Mouse (Mus musculus) lung, embryonic 14.5 days (tissue): ENCODE data around the gene Fads6. TPM values are rescaled to one million over a fixed set of nuclear protein-coding genes. Genes with fewer than 3 reads are reported as not detected.

ENCODE experiments used
- ATAC-seq: fragments of 200-750 bp; cut with Nextera tagmentation; 2 replicates; pipeline ENCODE4 v1.8.0; 2017; ENCODE audit warnings: mild to moderate bottlenecking, moderate TSS enrichment, moderate library complexity; ENCODE audit not compliant: insufficient read depth
- DNase-seq: peaks from one replicate; pipeline ENCODE4 v3.0.0-alpha.2; 2015
- H3K27ac ChIP-seq: fragments of 300-500 bp; sonication (generic); 2 replicates; pipeline ENCODE4 v1.5.1; 2014; ENCODE audit warnings: low read depth, mild to moderate bottlenecking, moderate library complexity
- H3K27me3 ChIP-seq: fragments of 300-500 bp; sonication (generic); 2 replicates; pipeline ENCODE4 v1.6.1; 2014; ENCODE audit warnings: low read length, control low read depth; ENCODE audit not compliant: insufficient read depth
- H3K36me3 ChIP-seq: fragments of 300-500 bp; sonication (generic); 2 replicates; pipeline ENCODE4 v1.6.1; 2014; ENCODE audit warnings: control low read depth; ENCODE audit not compliant: insufficient read depth
- H3K4me1 ChIP-seq: fragments of 300-500 bp; sonication (generic); 2 replicates; pipeline ENCODE4 v1.6.1; 2014; ENCODE audit warnings: antibody characterized with exemption, control low read depth; ENCODE audit not compliant: insufficient read depth
- H3K4me2 ChIP-seq: fragments of 300-500 bp; sonication (generic); 2 replicates; pipeline ENCODE4 v1.6.1; 2014; ENCODE audit warnings: mild to moderate bottlenecking
- H3K4me3 ChIP-seq: fragments of 300-500 bp; sonication (generic); 2 replicates; pipeline ENCODE4 v1.5.1; 2014; ENCODE audit warnings: low read depth, low read length
- H3K9ac ChIP-seq: fragments of 300-500 bp; sonication (generic); 2 replicates; pipeline ENCODE4 v1.6.1; 2014
- H3K9me3 ChIP-seq: fragments of 300-500 bp; sonication (generic); 2 replicates; pipeline ENCODE4 v1.6.1; 2016; ENCODE audit warnings: low read depth, low read length, control low read depth
- CTCF ChIP-seq: IDR thresholded peaks from 2 replicates; pipeline ENCODE4 v1.5.1; 2016; ENCODE audit warnings: antibody characterized with exemption, low read depth
- WGBS: fragments of 180-500 bp; shearing (Covaris S2); extraction: QIAGEN DNeasy Blood & Tissue Kit; methylation state at CpG from one replicate; pipeline ENCODE4 v1.1.7; 2014; 5-methylcytosine and 5-hydroxymethylcytosine counted together
- polyA plus RNA-seq: library from polyadenylated mRNA; unstranded; fragments of >200 nt; fragmentation: Nextera tagmentation; extraction: Ambion mirVana; gene quantifications from 2 replicates; pipeline ENCODE4 v1.2.1, GENCODE M21; 2014

Fads6 gene
- polyA plus RNA-seq, 1 experiment from 2014 or later: 0.14 TPM

DNA sequence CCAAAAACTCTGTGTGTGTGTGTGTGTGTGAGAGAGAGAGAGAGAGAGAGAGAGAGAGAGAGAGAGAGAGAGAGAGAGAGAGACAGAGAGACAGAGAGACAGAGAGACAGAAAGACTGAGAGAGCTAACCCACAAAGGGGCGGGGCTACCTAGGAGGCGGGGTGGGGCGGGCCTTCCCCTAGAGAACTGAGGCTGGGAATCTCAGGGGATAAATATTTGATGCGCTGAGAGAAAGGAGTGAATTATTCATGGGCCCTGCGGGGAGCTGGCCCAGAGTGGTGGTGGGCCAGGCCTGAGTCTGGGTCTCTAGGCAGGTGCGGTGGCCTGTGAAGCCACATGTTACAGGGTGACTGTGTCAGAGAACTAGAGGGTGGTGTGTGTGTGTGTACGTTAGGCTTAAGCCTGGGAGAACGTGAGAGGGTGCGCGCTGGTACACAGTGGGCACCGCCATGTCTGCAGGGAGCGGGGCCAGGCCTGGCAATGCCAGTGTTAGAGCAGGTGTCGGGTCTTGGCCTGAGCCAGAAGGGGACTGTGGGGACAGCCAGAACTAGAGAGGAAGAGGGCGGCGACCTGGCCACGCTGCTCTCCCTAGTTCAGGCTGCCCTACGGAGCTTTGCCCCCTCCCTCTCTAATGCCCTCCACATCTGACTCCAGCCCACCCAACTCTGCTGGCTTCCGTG is 22.4 kb upstream of the Fads6 start:
- ATAC-seq (no peak), DNase-seq (no peak)
- no peak for TF ChIP-seq CTCF
- Histone ChIP-seq H3K9me3 (no peaks in the 10 kb centered on the region), H3K27ac (no peak overlapping the region), H3K4me2 (no peak overlapping the region), H3K4me3 (no peak overlapping the region), H3K27me3 (peaks cover 100% of the 10 kb centered on the region), H3K4me1 (no peaks in the 10 kb centered on the region), H3K9ac (no peak overlapping the region), H3K36me3 (no peaks in the 10 kb centered on the region)
- WGBS: 7% methylated on average over 18 of the region's 18 CpGs

DNA sequence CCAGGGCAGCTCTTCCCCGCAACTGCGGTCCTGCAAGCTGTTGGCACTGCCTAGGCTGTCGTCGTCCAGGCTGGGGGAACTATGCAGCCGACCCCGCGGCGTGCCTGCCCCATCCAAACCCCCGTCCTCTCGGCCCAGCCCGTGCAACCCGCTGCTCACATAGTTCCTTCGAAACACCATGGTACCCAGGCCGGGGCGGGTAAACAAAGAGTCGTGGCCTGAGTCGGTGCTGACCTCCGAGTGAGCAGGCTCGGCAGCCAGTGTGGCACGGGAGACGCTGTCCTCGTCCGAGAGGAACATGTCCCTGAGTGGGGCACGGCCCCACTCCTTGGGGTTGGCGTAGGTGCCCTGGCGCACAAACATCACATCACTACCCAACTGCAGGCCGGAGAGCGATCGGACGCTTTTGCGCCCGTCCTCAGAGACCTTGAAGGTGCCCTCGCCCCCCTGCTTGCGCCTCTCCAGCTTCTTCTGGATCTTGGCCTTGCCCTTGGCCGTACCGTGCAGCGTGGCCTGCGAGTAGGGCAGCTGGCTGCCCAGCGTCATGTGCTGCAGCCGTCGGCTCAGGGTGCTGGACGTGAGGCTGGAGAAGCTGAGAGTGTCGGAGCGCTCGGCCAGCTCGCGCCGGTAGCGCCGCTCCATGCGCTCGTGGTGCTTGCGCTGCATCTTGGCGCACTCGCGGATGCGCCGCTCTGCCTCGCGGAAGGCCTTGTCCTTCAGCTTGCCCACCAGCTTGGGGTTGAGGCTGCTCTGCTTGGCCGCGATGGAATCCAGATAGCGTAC is 21.0 kb upstream of the Fads6 start:
- Histone ChIP-seq H3K27me3 (peaks cover 92% of the 10 kb centered on the region), H3K9me3 (no peaks in the 10 kb centered on the region), H3K27ac (no peak overlapping the region), H3K4me3 (no peak overlapping the region), H3K36me3 (no peaks in the 10 kb centered on the region), H3K4me1 (no peaks in the 10 kb centered on the region), H3K4me2 (no peak overlapping the region), H3K9ac (no peak overlapping the region; the same call in 1 of the 2 replicates)
- WGBS: 5% methylated on average over 63 of the region's 63 CpGs
- no peak for TF ChIP-seq CTCF
- ATAC-seq (no peak), DNase-seq (peak; percentile 19)

DNA sequence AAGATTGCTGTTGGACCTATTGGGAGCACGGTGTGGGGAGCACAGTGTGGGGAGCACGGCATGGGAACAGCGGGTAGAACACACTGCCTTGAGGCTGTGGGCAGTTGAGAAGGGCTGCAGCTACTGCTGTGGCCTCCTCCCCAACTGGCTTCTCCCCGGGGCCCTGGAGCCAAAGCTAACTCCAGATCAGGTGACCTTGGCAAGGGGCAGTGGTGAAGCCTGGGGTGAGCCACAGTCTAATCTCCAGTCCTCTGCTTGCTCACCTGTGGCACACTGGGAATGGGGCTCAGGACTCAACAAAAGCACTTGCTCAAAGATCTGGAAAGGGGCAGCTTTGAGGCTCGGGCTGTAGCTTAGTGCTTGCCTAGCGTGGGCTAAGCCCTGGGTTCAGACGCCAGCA is 19.7 kb upstream of the Fads6 start:
- Histone ChIP-seq H3K4me1 (no peaks in the 10 kb centered on the region), H3K4me3 (no peak overlapping the region), H3K4me2 (no peak overlapping the region), H3K27ac (no peak overlapping the region), H3K9me3 (no peaks in the 10 kb centered on the region), H3K36me3 (no peaks in the 10 kb centered on the region), H3K9ac (no peak overlapping the region), H3K27me3 (peaks cover 80% of the 10 kb centered on the region)
- no peak for TF ChIP-seq CTCF
- DNase-seq (no peak), ATAC-seq (no peak)
- WGBS: 62% methylated on average over 7 of the region's 7 CpGs

DNA sequence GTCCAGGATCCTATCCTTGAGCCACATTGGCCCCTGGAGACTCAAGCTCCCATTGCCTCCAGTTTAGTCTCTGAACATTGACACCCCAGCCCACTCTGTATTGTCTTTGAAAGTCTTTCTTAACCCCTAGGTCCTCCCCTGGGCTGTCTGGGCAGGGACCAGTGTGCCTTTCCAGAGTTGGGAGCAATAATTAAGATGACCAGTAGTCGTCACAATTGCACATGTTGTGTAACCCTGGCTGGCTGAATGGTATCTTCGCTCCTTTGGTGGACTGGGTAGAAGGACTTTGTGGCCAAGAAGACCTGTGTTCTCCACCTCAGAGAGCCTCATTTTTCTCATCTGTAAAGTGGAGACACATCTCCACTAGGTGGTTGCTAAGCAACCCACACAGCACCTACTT is 16.8 kb upstream of the Fads6 start:
- Histone ChIP-seq H3K4me3 (no peak overlapping the region), H3K9me3 (no peaks in the 10 kb centered on the region), H3K27ac (no peak overlapping the region), H3K4me2 (no peak overlapping the region), H3K27me3 (peaks cover 50% of the 10 kb centered on the region), H3K9ac (no peak overlapping the region), H3K4me1 (no peaks in the 10 kb centered on the region), H3K36me3 (no peaks in the 10 kb centered on the region)
- DNase-seq: peak; percentile 47
- peak; percentile 54 for TF ChIP-seq CTCF
- no peak for ATAC-seq
- 35% methylated on average over 2 of the region's 2 CpGs for WGBS

DNA sequence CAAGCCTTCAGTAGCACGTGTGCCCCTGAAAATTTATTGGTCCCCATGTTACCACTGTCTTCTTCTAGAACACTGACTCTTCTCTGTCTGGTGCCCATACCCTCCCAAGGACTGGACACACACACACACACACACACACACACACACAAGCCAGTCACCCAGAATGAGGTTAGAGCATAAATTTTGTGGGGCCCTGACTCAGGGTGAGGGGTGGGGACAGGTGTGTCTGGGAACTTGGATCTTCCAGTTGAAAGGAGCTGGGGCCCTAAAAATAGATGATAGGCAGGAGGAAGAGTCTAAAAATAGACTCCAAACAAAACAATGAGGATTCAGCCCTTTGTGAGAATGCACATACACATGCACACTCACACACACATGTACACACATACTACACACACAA is 11.3 kb upstream of the Fads6 start:
- no peak for ATAC-seq
- H3K9me3 ChIP-seq: no peaks in the 10 kb centered on the region
- H3K4me2 ChIP-seq: no peak overlapping the region
- no peak overlapping the region for H3K9ac ChIP-seq
- H3K27me3 ChIP-seq: no peaks in the 10 kb centered on the region
- no peaks in the 10 kb centered on the region for H3K4me1 ChIP-seq
- no peaks in the 10 kb centered on the region for H3K36me3 ChIP-seq
- TF ChIP-seq CTCF: no peak
- H3K4me3 ChIP-seq: no peak overlapping the region
- DNase-seq: no peak
- no peak overlapping the region for H3K27ac ChIP-seq
- WGBS: 53% methylated on average over 1 of the region's 1 CpGs

DNA sequence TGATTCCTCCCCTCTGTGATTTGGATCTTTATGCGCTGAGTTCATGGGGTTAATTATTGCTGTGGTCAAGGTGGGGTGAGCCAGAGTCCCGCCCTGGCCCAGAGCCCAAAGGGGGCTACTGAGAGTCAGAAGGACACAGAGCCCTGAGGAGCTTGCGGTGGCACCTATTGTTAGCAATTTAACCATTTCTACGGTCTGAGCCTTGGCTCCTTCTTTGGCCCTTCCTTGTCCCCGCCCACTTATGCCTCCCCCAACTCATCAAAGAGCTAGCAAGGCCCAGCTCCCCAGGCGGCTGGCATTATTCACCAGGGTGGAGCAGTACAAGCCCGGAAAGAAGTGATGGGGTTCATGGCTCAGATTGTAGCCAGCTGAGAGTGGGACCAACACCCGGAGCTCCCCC is 9.4 kb upstream of the Fads6 start, which contains the start of gene Otop2:
Gene Otop2, plus strand, starts transcription at position 301 of the 400 bp plus-strand sequence.
- DNase-seq (no peak), ATAC-seq (no peak)
- H3K4me3 ChIP-seq: no peak within 1 kb of the TSS
- no peaks in the 10 kb centered on the region for H3K9me3 ChIP-seq
- no peaks in the 10 kb centered on the region for H3K27me3 ChIP-seq
- no peak within 1 kb of the TSS for H3K9ac ChIP-seq
- H3K4me2 ChIP-seq: no peak within 1 kb of the TSS
- H3K36me3 ChIP-seq: no peaks in the 10 kb centered on the region
- WGBS: 32% methylated on average over 8 of the region's 8 CpGs
- no peak within 1 kb of the TSS for H3K27ac ChIP-seq
- TF ChIP-seq CTCF: no peak
- H3K4me1 ChIP-seq: no peaks in the 10 kb centered on the region

DNA sequence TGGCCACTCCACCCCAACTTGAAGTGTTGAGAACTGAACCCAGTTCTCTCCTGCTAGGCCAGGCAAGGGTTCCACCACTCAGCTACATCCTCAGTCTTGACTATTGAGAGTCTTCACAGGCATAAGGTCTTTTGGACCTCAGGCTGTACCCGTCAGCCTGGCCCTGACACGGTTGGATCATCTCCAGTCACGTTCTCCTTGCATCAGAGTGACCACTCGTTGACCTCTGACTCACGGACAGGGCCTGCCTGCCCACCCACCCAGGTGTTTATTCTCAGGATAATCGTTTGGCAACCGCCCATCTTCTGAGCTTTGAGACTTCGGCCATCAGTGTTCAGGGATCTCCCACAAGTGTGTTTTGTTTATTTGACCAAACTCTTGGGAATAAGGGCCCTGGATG is 5.7 kb upstream of the Fads6 start:
- Histone ChIP-seq H3K27me3 (peaks cover 8% of the 10 kb centered on the region), H3K9ac (no peak overlapping the region), H3K4me1 (no peaks in the 10 kb centered on the region), H3K4me3 (no peak overlapping the region), H3K27ac (no peak overlapping the region), H3K9me3 (no peaks in the 10 kb centered on the region), H3K36me3 (no peaks in the 10 kb centered on the region), H3K4me2 (no peak overlapping the region)
- no peak for ATAC-seq
- TF ChIP-seq CTCF: no peak
- WGBS: 16% methylated on average over 8 of the region's 8 CpGs
- DNase-seq: peak; percentile 40
